Mouse (Mus musculus) kidney, embryonic 16.5 days (tissue): Measurements from ENCODE around the gene Mymk. TPM values are rescaled to one million over a fixed set of nuclear protein-coding genes. Genes with fewer than 3 reads are reported as not detected.
A peak's percentile ranks its signal among the peaks of the same experiment; 100 is the strongest.

Experiments
- ATAC-seq: fragments of 200-750 bp; cut with Nextera tagmentation; 2 replicates; pipeline ENCODE4 v1.8.0; 2017; ENCODE audit warnings: moderate TSS enrichment; ENCODE audit not compliant: low FRiP score, low TSS enrichment
- H3K27ac ChIP-seq: fragments of 300-500 bp; sonication (generic); 2 replicates; pipeline ENCODE4 v1.5.1; 2014; ENCODE audit warnings: low read length
- H3K27me3 ChIP-seq: fragments of 300-500 bp; sonication (generic); 2 replicates; pipeline ENCODE4 v1.6.1; 2014; ENCODE audit warnings: low read length, control low read depth, mixed read lengths; ENCODE audit not compliant: insufficient read depth
- H3K36me3 ChIP-seq: fragments of 300-500 bp; sonication (generic); 2 replicates; pipeline ENCODE4 v1.6.1; 2014; ENCODE audit warnings: low read length, control low read depth, mixed read lengths; ENCODE audit not compliant: insufficient read depth
- H3K4me1 ChIP-seq: fragments of 300-500 bp; sonication (generic); 2 replicates; pipeline ENCODE4 v1.6.1; 2014; ENCODE audit warnings: low read length, control low read depth, mixed read lengths; ENCODE audit not compliant: insufficient read depth
- H3K4me2 ChIP-seq: fragments of 300-500 bp; sonication (generic); replicated peaks from 2 replicates; pipeline ENCODE4 v1.6.1; 2014; ENCODE audit warnings: low read depth, low read length
- H3K4me3 ChIP-seq: fragments of 300-500 bp; sonication (generic); 2 replicates; pipeline ENCODE4 v1.5.1; 2014; ENCODE audit warnings: mild to moderate bottlenecking, low read length
- H3K9ac ChIP-seq: fragments of 300-500 bp; sonication (generic); replicated peaks from 2 replicates; pipeline ENCODE4 v1.6.1; 2014; ENCODE audit warnings: low read length
- H3K9me3 ChIP-seq: fragments of 300-500 bp; sonication (generic); 2 replicates; pipeline ENCODE4 v1.6.1; 2016; ENCODE audit warnings: low read length, control low read depth
- WGBS: fragments of 180-500 bp; shearing (Covaris S2); extraction: QIAGEN DNeasy Blood & Tissue Kit; methylation state at CpG from one replicate; pipeline ENCODE4 v1.1.7; 2014; 5-methylcytosine and 5-hydroxymethylcytosine counted together
- polyA plus RNA-seq: library from polyadenylated mRNA; unstranded; fragments of >200 nt; fragmentation: Nextera tagmentation; extraction: Ambion mirVana; gene quantifications from 2 replicates; pipeline ENCODE4 v1.2.1, GENCODE M21; 2015

Gene Mymk
- polyA plus RNA-seq, 1 experiment from 2014 or later = 1.6 TPM

GRCm38 (mm10) chr2:27097776-27098175, 25.8 kb upstream of the Mymk start:
- Histone ChIP-seq H3K9me3 (no peaks in the 10 kb centered on the region), H3K4me2 (no peak overlapping the region), H3K9ac (no peak overlapping the region), H3K36me3 (no peaks in the 10 kb centered on the region), H3K27ac (no peak overlapping the region), H3K4me3 (no peak overlapping the region), H3K27me3 (no peaks in the 10 kb centered on the region), H3K4me1 (peaks cover 15% of the 10 kb centered on the region)
- peak; percentile 88 for ATAC-seq
- WGBS = 25% methylated on average over 6 of the region's 6 CpGs

- ATAC-seq = no peak
- WGBS = 30% methylated on average over 6 of the region's 6 CpGs
- Histone ChIP-seq H3K9me3 (no peaks in the 10 kb centered on the region), H3K36me3 (no peaks in the 10 kb centered on the region), H3K9ac (no peak overlapping the region), H3K27ac (no peak overlapping the region), H3K4me1 (peaks cover 15% of the 10 kb centered on the region), H3K4me2 (no peak overlapping the region), H3K4me3 (no peak overlapping the region), H3K27me3 (no peaks in the 10 kb centered on the region)
Observed at GRCm38 (mm10) chr2:27097241-27097656, 25.3 kb upstream of the Mymk start.

DNA sequence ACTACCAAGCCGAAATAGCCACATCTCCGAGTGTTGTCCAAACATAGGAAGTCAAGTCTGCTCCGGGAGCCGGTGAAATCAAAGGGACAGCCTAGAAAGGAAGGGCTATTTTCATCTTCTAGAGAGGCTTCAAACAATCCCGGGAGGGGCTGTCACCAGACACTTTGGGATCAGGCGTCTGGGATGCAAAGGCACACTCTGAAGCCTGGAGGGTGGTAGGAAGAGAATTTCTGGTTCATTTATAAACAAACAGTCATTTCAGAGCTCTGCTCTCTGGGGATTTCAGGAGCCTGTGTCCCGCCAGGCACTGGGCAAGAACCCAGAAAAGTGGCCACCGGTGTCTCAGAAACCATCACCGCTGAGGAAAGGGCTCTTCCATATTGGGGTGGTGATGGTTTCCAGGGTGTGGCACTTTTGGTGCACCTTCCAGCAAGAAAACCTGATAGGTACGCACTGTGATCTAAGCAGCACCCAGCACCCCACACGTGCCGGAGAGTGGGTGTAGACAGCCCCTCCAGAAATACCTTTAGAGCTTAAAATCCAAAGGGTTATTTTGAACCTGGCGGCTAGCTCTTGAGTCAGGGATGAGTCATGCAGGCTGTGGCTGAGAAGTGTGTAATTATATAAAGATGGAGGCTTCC, 24.5 kb upstream of the Mymk start:
- H3K4me3 ChIP-seq = no peak overlapping the region
- no peak overlapping the region for H3K4me2 ChIP-seq
- H3K9me3 ChIP-seq = no peaks in the 10 kb centered on the region
- WGBS = 42% methylated on average over 13 of the region's 13 CpGs
- H3K36me3 ChIP-seq = no peaks in the 10 kb centered on the region
- no peaks in the 10 kb centered on the region for H3K27me3 ChIP-seq
- H3K27ac ChIP-seq = no peak overlapping the region
- peaks cover 15% of the 10 kb centered on the region for H3K4me1 ChIP-seq
- ATAC-seq = no peak
- no peak overlapping the region for H3K9ac ChIP-seq

DNA sequence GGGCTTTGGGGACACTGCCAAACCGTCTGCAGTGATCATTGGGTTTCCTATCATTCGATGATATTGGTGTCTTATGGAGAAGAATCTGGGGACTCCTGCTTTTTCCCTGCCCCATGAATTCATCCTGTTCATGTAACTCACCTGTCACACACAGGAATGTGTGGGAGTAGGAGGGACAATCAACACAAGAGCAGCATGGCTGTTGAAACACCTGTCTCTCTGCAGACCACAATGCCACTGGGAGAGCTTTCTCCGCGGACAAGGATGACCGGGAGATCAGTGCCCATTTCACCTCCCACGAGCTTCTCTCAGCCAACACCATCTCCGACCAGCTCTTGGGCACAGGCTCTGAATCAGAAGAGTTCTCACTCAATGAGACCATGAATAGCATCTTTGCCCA, 23.2 kb upstream of the Mymk start:
- H3K4me3 ChIP-seq = no peak overlapping the region
- no peak overlapping the region for H3K9ac ChIP-seq
- H3K4me1 ChIP-seq = peaks cover 15% of the 10 kb centered on the region
- 86% methylated on average over 7 of the region's 7 CpGs for WGBS
- H3K9me3 ChIP-seq = no peaks in the 10 kb centered on the region
- H3K27ac ChIP-seq = no peak overlapping the region
- H3K27me3 ChIP-seq = no peaks in the 10 kb centered on the region
- H3K36me3 ChIP-seq = no peaks in the 10 kb centered on the region
- no peak for ATAC-seq
- H3K4me2 ChIP-seq = no peak overlapping the region

- H3K4me1 ChIP-seq = peaks cover 14% of the 10 kb centered on the region
- WGBS = 68% methylated on average over 1 of the region's 1 CpGs
- H3K9me3 ChIP-seq = no peaks in the 10 kb centered on the region
- no peak for ATAC-seq
- no peak overlapping the region for H3K4me3 ChIP-seq
- no peaks in the 10 kb centered on the region for H3K27me3 ChIP-seq
- no peak overlapping the region for H3K4me2 ChIP-seq
- no peak overlapping the region for H3K9ac ChIP-seq
- no peak overlapping the region for H3K27ac ChIP-seq
- H3K36me3 ChIP-seq = no peaks in the 10 kb centered on the region
Observed at GRCm38 (mm10) chr2:27089238-27089637, 17.3 kb upstream of the Mymk start.

DNA sequence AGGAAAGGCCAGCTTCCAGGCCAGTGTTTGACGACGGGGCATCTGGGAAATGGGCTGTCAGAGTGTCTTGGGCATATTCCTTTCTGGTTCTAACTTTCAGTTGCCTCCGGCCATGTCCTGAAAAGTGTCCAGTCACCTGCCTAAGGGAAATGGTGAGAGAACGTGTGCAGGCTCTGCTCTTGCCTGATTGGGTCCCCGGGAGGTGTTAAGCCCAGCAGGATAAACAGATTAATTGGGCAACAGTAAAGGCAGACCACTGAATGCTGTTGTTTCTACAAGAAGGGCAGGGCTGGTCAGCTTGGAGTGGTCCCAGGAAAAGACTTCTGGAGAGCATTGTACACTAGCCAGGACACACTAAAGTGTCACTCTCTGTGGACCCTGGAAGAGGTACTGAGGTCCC, 16.7 kb upstream of the Mymk start:
- no peak overlapping the region for H3K9ac ChIP-seq
- H3K27ac ChIP-seq = peak overlapping the region; percentile 65
- H3K4me2 ChIP-seq = no peak overlapping the region
- no peaks in the 10 kb centered on the region for H3K9me3 ChIP-seq
- WGBS = 64% methylated on average over 5 of the region's 5 CpGs
- no peaks in the 10 kb centered on the region for H3K27me3 ChIP-seq
- H3K4me1 ChIP-seq = peaks cover 20% of the 10 kb centered on the region
- H3K36me3 ChIP-seq = no peaks in the 10 kb centered on the region
- no peak for ATAC-seq
- H3K4me3 ChIP-seq = no peak overlapping the region

- peak; percentile 64; the same call in 1 of the 2 replicates for ATAC-seq
- Histone ChIP-seq H3K36me3 (no peaks in the 10 kb centered on the region), H3K4me1 (peaks cover 20% of the 10 kb centered on the region), H3K9me3 (no peaks in the 10 kb centered on the region), H3K27me3 (no peaks in the 10 kb centered on the region), H3K27ac (peak overlapping the region; percentile 65), H3K9ac (no peak overlapping the region), H3K4me3 (no peak overlapping the region), H3K4me2 (no peak overlapping the region)
- WGBS = 36% methylated on average over 18 of the region's 18 CpGs
Observed at GRCm38 (mm10) chr2:27088071-27088644, 16.2 kb upstream of the Mymk start.

- no peaks in the 10 kb centered on the region for H3K36me3 ChIP-seq
- H3K4me3 ChIP-seq = no peak overlapping the region
- ATAC-seq = no peak
- WGBS = 85% methylated on average over 5 of the region's 5 CpGs
- H3K27ac ChIP-seq = peak overlapping the region; percentile 65; the same call in 1 of the 2 replicates
- H3K9ac ChIP-seq = no peak overlapping the region
- H3K9me3 ChIP-seq = no peaks in the 10 kb centered on the region
- H3K4me1 ChIP-seq = peaks cover 20% of the 10 kb centered on the region
- no peaks in the 10 kb centered on the region for H3K27me3 ChIP-seq
- no peak overlapping the region for H3K4me2 ChIP-seq
Observed at GRCm38 (mm10) chr2:27087581-27087980, 15.6 kb upstream of the Mymk start.

DNA sequence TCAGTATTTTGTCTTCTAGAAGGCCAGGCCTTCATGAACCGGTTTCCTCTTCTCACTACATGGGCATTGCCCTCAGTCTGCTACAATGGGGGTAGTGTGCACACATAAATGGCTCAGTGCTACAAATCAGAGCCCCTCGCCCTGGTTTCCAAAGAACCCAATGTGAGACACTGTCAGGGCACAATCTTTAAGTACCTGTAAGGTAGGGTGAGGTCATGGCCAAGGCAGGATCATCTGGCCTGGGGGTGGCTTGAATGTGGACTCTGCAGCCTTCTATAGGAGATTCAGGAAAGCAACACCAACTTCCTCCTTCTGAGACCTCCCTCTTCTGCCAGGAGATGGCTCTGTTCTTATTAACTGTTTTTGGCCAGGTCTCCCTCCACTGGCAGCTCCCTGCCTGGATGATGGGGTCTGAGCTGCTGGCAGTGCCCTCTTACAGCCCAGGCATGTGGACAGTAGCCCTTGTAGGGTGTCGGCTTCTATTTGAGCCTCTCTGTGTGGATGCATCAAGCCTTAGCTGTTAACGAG, 14.6 kb upstream of the Mymk start:
- H3K4me3 ChIP-seq = no peak overlapping the region
- H3K9me3 ChIP-seq = no peaks in the 10 kb centered on the region
- no peak overlapping the region for H3K27ac ChIP-seq
- no peaks in the 10 kb centered on the region for H3K27me3 ChIP-seq
- H3K9ac ChIP-seq = no peak overlapping the region
- ATAC-seq = no peak
- peaks cover 20% of the 10 kb centered on the region for H3K4me1 ChIP-seq
- no peak overlapping the region for H3K4me2 ChIP-seq
- H3K36me3 ChIP-seq = no peaks in the 10 kb centered on the region
- WGBS = 83% methylated on average over 4 of the region's 4 CpGs

DNA sequence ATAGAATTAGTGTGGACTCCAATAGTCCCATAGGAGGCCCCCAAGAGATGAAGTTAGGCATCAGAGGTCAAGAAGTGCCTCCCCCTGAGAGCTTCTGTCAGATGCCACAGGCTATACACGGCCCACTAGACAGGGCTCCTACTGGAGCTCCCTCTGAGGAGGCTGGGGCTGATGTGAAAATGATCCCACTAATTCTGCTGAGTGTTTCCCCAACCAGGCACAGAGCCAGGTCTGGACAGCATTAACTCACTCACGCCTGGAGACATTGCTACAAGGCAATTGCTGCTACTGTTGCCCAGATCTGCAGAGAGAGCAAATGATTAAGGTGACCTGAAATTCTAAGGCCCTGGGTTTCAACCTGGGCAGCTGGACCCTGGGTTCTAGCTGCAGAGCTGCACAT, 13.8 kb upstream of the Mymk start:
- no peak for ATAC-seq
- no peaks in the 10 kb centered on the region for H3K27me3 ChIP-seq
- no peak overlapping the region for H3K9ac ChIP-seq
- no peak overlapping the region for H3K27ac ChIP-seq
- H3K36me3 ChIP-seq = no peaks in the 10 kb centered on the region
- no peak overlapping the region for H3K4me3 ChIP-seq
- H3K4me2 ChIP-seq = no peak overlapping the region
- WGBS = 19% methylated on average over 2 of the region's 2 CpGs
- H3K4me1 ChIP-seq = peaks cover 20% of the 10 kb centered on the region
- H3K9me3 ChIP-seq = no peaks in the 10 kb centered on the region
